Mouse (Mus musculus) heart, adult 8-10 months (tissue): ENCODE measurements at regions not wholly inside any gene's neighbourhood (a gene's known extent, or its start where the extent isn't known, plus 50 kb on each side); places are given as distances from the start of the nearest gene placed in this dataset.

Source experiments
- DNase-seq: peaks from one replicate; pipeline ENCODE4 v3.0.0; 2022; ENCODE audit warnings: low spot score

DNA sequence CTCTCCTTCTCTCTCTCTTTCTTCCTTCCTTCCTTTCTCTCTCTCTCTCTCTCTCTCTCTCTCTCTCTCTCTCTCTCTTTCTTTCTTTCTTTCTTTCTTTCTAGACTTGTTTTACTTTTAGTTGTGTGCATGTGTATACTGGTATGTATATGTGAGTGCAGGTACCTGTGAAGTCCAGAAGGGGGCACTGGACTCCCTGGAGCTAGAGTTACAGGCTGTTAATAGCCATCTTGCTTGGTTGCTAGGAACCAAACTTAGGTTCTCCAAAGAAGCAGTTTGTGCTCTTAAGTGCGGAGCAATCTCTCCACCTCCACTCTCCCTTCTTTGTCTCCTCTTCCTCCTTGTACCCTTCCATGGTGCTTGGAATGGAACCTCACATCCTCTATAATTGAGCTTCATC lies 77.2 kb downstream of the Gm10604 start:
- no peak for DNase-seq

DNA sequence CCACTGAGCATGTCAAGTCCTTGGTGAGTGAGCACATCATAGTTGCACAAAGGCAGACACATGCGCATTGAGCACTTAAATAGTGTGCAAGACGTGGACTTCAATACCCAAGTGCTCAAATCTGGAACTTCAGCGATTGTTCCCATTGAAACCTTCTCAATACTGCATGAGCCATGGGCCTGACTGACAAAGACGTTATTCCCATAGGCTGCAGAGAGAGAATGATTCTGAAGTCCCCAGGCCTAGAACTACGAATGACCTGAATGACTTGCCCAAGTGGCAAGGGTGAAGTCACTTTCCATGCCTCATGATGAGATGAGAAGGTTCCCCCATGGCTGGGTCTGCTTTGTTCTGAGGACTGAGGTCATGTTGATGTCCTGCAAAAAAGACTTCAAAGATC lies 77.7 kb downstream of the Gm10604 start:
- DNase-seq: no peak

DNA sequence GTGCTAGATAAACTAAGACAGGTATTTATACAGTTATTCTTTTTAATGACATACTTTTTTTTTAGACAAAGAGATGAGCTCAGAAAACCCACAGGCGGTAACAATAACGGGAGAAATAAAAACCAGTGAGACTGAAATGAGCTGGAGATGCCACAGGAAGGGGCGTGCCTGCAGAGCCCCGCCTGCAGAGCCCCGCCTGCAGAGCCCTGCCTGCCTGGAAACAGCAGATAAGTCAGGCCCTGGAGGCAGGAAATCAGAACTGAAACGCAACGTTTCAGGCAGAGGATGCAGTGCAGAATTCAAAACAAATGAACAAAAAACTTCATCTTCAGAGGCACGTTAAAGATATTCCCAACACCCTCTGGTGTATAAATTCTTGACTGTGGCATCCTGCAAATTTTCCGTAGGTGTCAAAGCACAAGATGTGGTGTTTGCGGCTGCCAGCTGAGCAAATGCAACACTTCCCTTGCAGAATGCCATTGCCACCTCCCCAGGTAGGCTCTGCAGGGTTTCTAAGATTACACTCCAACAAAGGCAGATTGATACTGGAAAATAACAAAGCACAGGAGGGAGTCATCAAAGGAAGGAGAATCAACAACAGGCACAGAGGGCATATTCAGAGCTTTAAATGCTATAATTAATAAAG lies 81.0 kb downstream of the Gm10604 start:
- no peak for DNase-seq

GRCm38 (mm10) chr4:11897231-11897630 lies 83.8 kb downstream of the Gm10604 start:
- DNase-seq: no peak

DNA sequence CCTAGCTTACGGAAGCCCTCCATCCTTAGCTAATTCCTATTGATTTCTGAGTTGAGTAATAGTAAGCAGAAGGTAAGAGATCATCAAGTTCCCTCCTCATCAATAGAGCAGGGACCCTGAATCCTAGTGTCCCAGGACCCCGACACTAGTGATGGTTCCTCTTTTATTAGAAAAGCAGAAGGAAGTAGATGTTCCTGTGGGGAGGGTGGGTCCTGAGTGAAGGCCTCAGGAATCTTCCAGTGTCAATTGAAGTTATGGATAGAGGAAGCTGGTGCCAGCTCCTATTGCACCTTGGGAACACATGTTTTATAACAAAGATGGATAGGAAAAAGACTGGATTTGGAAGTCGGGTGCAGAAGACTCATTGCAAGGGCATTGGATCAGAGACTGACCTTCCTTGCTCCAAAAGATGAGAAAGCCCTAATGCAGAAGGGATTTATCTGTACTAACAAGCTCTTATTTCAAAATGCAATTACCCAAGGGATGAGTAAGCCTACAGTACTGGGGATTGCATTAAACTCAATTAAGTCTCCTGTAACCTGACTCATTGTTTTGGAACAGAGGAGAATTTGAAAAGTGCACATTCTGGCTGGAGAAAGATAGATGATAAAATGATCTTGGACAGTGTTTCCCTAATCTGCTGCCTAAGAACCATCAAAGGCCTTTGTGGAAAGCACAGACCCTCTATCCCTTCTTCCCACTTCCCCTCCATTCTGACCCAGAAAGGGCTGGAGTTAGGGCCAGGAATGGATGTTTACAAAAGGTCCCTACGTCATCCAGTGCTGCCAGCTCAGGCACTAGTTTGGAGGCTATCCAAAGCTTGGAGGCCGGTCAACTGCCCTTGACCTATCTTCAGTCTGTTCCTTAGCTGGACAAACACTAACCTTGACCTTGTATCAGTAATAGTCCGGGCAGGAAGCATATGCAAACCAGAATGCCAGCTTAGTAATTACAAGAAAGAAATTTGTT lies 84.9 kb downstream of the Gm10604 start:
- peak; percentile 42 for DNase-seq

- DNase-seq: no peak
Measured at GRCm38 (mm10) chr4:11893560-11894205, 87.4 kb downstream of the Gm10604 start.

- DNase-seq: peak; percentile 61
Measured at GRCm38 (mm10) chr4:11889039-11889600, 91.9 kb downstream of the Gm10604 start.

GRCm38 (mm10) chr4:11887377-11887776 lies 93.7 kb downstream of the Gm10604 start:
- DNase-seq: no peak

- DNase-seq: peak; percentile 54
Measured at GRCm38 (mm10) chr4:11885499-11885898, 95.6 kb downstream of the Gm10604 start.

- DNase-seq: peak; percentile 49
Measured at GRCm38 (mm10) chr4:11884818-11885217, 96.2 kb downstream of the Gm10604 start.

DNA sequence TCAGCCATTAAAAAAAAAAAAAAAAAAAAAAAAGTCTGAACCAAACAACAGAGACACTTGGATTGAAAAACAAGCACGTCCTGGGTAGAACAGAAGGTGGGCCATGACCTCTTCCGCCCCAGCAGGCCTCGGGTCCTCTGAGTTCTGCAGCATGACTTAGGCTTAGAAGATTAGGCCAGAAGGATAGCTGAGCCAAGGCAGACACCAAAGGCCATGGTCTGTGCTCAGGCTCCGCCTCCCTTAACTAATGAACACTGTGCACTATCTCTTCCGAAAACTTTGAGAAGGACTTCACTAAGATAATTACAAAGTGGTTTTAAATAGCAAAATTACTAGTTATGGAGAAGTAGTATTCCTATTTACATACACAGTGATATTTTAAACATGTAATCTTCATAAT lies 97.8 kb downstream of the Gm10604 start:
- no peak for DNase-seq

- no peak for DNase-seq
Measured at GRCm38 (mm10) chr4:11882666-11883065, 98.4 kb downstream of the Gm10604 start.

GRCm38 (mm10) chr4:11878638-11879037 lies 102.4 kb downstream of the Gm10604 start:
- no peak for DNase-seq

DNA sequence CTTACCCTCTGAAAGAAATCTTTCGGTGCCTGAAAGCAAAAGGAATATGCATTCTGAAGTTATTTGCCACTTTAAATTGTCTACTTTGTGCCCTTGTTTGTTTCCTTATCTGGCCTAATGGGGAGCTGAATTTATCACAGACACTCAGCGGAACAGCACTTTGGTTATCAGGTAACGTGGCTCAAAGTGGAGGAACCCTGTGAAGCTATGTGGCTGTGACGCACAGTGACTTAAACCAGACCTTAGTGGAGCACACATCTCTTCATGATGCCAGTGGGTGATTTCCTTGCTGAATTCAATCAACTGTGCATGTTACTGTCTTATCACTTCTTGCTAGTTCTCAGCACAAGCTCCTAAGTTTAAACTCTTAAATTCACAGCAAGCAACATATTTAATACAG lies 103.1 kb downstream of the Gm10604 start:
- DNase-seq: no peak

- DNase-seq: no peak
Measured at GRCm38 (mm10) chr4:11876009-11876408, 105.1 kb downstream of the Gm10604 start.

- no peak for DNase-seq
Measured at GRCm38 (mm10) chr4:11874586-11875264, 106.3 kb downstream of the Gm10604 start.

DNA sequence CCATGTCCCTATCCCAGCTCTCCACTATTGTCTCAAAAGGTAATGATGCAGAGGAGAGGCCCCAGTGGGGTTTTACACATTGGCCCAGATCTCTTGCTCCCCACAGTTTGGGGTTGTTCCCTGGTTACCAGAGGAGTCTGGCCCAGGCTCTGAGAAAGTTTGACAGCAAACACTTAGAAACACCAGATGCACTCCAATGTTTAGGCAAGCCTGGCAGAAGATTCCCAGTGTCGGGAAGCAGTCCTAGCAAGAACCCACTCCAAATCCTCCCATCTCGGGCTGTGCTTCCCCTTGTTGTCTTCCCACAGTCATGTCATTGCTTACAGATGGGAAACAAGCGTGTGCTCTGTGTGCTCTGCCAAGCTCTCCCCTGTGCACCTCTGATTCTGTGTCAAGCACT lies 109.0 kb downstream of the Gm10604 start:
- DNase-seq: no peak

DNA sequence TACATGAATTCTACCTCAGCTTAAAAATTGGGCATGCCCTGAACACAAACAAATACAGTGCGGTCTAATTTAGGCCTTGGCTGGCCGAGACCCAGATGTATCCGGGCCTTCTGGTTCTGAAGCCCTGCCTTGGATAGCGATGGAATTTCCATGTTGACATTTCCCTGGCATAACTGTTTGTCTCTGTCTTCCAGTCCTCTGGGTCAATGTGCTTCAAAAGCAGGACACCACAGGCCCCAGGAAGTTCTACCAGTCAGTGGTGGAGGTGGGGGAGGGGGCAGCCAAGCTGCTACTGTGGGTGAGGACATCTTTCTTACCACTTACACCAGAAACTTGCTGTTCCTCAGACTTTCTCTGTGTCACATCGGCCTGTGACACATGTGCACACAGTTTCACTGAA lies 111.3 kb downstream of the Gm10604 start:
- DNase-seq: peak; percentile 57

DNA sequence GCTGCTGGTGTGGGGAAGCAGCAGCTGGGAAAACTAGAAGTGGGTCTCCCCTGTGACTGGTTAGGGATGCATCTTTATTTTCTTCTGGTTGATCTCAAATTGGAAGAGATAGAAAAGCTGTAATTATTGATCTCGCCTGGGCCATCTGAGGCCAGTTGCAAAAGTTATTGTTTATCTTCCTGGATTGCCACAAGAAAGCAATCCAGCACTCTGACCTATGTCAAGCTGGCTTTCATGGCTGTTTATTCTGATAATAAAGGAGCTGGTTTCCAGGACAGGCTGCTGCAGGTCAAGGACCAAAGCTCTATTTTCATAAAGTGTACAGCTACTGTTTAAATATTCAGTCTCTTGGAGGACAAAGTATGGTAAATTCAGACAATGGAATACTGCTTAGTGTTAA lies 112.5 kb downstream of the Gm10604 start:
- no peak for DNase-seq
